Mouse (Mus musculus): ENCODE measurements around the gene Glt1d1. TPM values are rescaled to one million over a fixed set of nuclear protein-coding genes. Genes with fewer than 3 reads are reported as not detected.

Gene Glt1d1
- total and polyA plus RNA-seq, 3 experiments: not detected

DNA sequence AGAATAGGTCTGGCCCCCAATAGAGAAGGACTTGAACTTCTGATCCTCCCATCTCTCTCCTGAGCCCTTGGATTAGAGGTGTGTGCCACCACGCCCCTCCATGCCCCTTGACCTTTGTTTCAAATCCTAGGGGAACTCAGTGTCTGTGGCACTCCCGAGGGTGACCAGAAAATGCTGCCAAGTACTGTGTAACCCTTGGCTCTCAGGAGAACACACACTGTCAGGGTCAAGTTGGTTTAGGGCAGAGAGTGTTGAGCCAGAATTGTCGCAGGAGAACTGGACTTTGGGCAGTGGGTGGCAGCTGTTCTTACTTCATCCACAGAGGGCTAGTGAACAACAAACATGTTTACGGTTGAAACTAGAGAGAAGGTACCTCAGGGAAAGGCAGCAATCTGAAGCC, 5.6 kb downstream of the Glt1d1 start:
- 70% methylated on average over 4 of the region's 4 CpGs for WGBS
- no peaks in the 10 kb centered on the region for H3K4me1 ChIP-seq (ENCODE audit: control insufficient read depth, insufficient read depth, low read length)
- no peak overlapping the region for H3K4me3 ChIP-seq
- H3K79me2 ChIP-seq (replicated peaks; ENCODE audit: control insufficient read depth, insufficient read depth, low read length): no peaks in the 10 kb centered on the region
- H3K27ac ChIP-seq: no peak overlapping the region
- TF ChIP-seq POLR2A (IDR thresholded peaks at IDR 0.05; ENCODE audit: insufficient read depth, low read depth, low read length) (no peak), EP300 (IDR thresholded peaks at IDR 0.05; ENCODE audit: insufficient read depth, low read depth, low read length) (no peak), CTCF (IDR thresholded peaks at IDR 0.05) (no peak)
- DNase-seq: no peak
- intact Hi-C loops (cut with DNase I): no loop called here
- H3K9ac ChIP-seq (ENCODE audit: low read depth, low read length): no peak overlapping the region
- no peaks in the 10 kb centered on the region for H3K36me3 ChIP-seq (ENCODE audit: control insufficient read depth, insufficient read depth, low read length)
- H3K27me3 ChIP-seq (ENCODE audit: control insufficient read depth, insufficient read depth, low read length): peaks cover 7% of the 10 kb centered on the region

DNA sequence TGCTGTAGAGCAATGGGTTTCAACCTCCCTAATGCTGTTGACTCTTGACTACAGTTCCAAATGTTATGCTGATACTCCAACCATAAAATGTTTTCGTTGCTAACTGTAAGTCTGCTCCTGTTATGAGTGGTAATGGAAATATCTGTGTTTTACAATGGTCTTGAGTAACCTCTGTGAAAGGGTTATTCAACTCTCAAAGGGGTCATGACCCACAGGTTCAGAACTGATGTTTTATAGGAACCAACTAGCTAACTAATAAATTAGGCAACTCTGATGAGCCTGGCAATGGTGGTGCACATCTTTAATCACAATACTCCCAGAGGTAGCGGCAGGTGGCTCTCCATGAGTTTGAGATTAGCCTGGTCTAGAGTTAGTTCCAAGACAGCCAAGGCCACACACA, 6.1 kb downstream of the Glt1d1 start:
- TF ChIP-seq CTCF (IDR thresholded peaks at IDR 0.05): no peak
- no peak for TF ChIP-seq POLR2A (IDR thresholded peaks at IDR 0.05; ENCODE audit: insufficient read depth, low read depth, low read length)
- no peak for TF ChIP-seq EP300 (IDR thresholded peaks at IDR 0.05; ENCODE audit: insufficient read depth, low read depth, low read length)
- WGBS: 78% methylated on average over 2 of the region's 2 CpGs
- Histone ChIP-seq H3K27me3 (ENCODE audit: control insufficient read depth, insufficient read depth, low read length) (peaks cover 5% of the 10 kb centered on the region), H3K27ac (no peak overlapping the region), H3K36me3 (ENCODE audit: control insufficient read depth, insufficient read depth, low read length) (no peaks in the 10 kb centered on the region), H3K4me1 (ENCODE audit: control insufficient read depth, insufficient read depth, low read length) (no peaks in the 10 kb centered on the region), H3K79me2 (replicated peaks; ENCODE audit: control insufficient read depth, insufficient read depth, low read length) (no peaks in the 10 kb centered on the region), H3K9ac (ENCODE audit: low read depth, low read length) (no peak overlapping the region), H3K4me3 (no peak overlapping the region)
- DNase-seq: no peak
- intact Hi-C loops (cut with DNase I): no loop called here

DNA sequence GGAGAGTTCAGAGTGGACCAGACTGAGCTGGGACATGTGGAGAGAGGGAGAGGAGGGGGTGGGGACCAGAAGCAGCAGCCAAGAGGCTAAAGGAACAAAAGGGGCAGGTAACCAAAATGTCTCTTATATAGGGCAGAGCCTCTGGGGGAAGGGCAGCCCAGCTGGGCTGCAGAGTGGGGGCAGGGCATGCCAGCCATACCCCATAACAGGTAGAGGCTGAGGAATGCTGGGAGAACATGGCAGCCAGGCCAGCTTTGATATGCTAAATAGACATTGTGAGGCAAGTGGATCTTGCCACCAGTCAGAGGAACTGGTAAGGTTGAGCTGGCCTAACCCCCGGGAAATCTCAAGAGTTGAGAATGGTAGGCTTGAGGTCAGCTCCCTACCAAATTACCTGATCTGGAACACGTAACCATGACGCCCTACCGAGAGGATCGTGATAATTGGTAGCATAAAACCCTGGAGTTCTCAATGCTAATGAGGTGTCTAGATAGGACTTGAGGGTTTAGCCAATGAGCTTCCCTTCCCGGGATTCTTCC, 7.1 kb downstream of the Glt1d1 start:
- DNase-seq: no peak
- no peaks in the 10 kb centered on the region for H3K79me2 ChIP-seq (replicated peaks; ENCODE audit: control insufficient read depth, insufficient read depth, low read length)
- TF ChIP-seq EP300 (IDR thresholded peaks at IDR 0.05; ENCODE audit: insufficient read depth, low read depth, low read length) (no peak), POLR2A (IDR thresholded peaks at IDR 0.05; ENCODE audit: insufficient read depth, low read depth, low read length) (no peak), CTCF (IDR thresholded peaks at IDR 0.05) (no peak)
- intact Hi-C loops (cut with DNase I): no loop called here
- no peaks in the 10 kb centered on the region for H3K36me3 ChIP-seq (ENCODE audit: control insufficient read depth, insufficient read depth, low read length)
- no peaks in the 10 kb centered on the region for H3K4me1 ChIP-seq (ENCODE audit: control insufficient read depth, insufficient read depth, low read length)
- no peak overlapping the region for H3K9ac ChIP-seq (ENCODE audit: low read depth, low read length)
- 82% methylated on average over 6 of the region's 6 CpGs for WGBS
- H3K27ac ChIP-seq: no peak overlapping the region
- H3K27me3 ChIP-seq (ENCODE audit: control insufficient read depth, insufficient read depth, low read length): no peaks in the 10 kb centered on the region
- H3K4me3 ChIP-seq: no peak overlapping the region

DNA sequence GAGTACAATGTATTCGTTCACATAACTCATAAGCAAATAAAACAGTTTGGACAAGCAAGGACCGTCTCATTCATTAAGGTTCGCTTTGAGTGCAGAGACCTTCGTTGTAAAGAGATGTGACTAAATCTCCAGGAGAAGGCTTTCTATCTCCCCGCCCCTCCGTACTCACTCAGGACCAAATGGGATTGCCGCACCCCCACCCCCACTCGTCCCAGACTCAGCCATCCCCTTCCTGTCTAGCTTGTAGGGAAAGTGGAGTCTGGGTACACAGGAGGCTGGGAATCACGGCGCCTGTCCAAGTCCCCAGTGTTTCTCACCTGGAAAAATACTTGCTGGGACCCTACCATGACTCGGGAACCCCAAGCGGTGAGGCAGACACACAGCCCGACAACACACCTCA, 7.6 kb downstream of the Glt1d1 start:
- no peak for TF ChIP-seq CTCF (IDR thresholded peaks at IDR 0.05)
- Histone ChIP-seq H3K79me2 (replicated peaks; ENCODE audit: control insufficient read depth, insufficient read depth, low read length) (no peaks in the 10 kb centered on the region), H3K27ac (no peak overlapping the region), H3K4me1 (ENCODE audit: control insufficient read depth, insufficient read depth, low read length) (no peaks in the 10 kb centered on the region), H3K36me3 (ENCODE audit: control insufficient read depth, insufficient read depth, low read length) (no peaks in the 10 kb centered on the region), H3K4me3 (no peak overlapping the region), H3K27me3 (ENCODE audit: control insufficient read depth, insufficient read depth, low read length) (no peaks in the 10 kb centered on the region), H3K9ac (ENCODE audit: low read depth, low read length) (no peak overlapping the region)
- 89% methylated on average over 13 of the region's 13 CpGs for WGBS
- DNase-seq: no peak
- intact Hi-C loops (cut with DNase I): no loop called here

DNA sequence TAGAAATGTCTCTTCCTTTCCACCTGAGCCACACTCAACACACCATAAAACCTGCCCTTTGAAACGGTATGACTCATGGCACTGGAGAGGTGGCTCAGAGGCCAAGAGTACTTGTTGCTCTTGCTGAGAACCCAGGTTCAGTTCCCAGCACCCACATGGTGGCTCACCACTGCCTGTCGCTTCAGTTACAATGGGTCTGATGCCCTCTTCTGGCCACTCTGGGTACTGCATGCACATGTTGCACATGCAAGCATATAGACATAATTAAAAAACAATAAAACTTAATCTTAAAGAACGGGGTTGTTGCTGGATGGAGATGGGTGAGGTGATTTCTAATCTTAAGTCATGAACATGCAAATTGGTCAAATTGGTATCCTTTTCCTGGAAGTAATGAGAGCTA, 8.3 kb downstream of the Glt1d1 start:
- WGBS: 89% methylated on average over 3 of the region's 3 CpGs
- intact Hi-C loops (cut with DNase I): no loop called here
- no peak for DNase-seq
- Histone ChIP-seq H3K27me3 (ENCODE audit: control insufficient read depth, insufficient read depth, low read length) (no peaks in the 10 kb centered on the region), H3K9ac (ENCODE audit: low read depth, low read length) (no peak overlapping the region), H3K4me3 (no peak overlapping the region), H3K36me3 (ENCODE audit: control insufficient read depth, insufficient read depth, low read length) (no peaks in the 10 kb centered on the region), H3K27ac (no peak overlapping the region), H3K4me1 (ENCODE audit: control insufficient read depth, insufficient read depth, low read length) (no peaks in the 10 kb centered on the region), H3K79me2 (replicated peaks; ENCODE audit: control insufficient read depth, insufficient read depth, low read length) (no peaks in the 10 kb centered on the region)
- TF ChIP-seq POLR2A (IDR thresholded peaks at IDR 0.05; ENCODE audit: insufficient read depth, low read depth, low read length) (no peak), CTCF (IDR thresholded peaks at IDR 0.05) (peak; percentile 34)

DNA sequence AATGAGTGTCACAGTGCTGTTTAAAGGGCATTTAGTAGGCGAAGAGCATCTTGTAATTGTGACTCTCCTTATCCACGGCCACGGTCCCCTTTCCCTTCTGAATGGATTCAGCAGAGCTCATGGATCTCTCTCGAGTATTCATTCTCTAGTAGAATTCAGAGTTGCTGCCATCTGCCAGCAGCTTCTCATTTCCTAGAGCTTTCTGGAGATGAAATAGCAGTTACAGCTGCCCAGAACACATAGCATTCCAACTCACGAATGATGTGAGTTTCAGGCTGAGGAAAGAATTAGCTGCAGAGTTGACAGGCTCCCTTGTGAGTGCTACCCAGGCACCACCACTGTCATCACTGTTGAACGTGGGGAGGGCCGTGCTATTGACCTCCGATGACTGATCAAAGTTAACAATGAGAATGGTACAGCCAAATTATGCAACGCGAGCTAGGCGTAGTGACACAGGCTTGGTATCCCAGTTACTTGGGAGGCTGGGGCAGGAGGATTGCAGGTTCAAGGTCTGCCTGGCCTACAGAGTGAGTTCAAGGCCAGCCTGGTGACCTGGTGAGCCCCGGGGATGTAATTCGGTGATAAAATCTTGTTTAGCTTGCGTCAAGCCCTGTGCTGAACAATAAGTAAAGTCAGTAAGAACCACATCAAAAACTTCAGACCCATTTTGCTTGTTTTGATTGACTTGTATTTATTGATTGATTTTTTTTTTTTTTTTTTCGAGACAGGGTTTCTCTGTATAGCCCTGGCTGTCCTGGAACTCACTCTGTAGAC, 9.3 kb downstream of the Glt1d1 start:
- no peaks in the 10 kb centered on the region for H3K36me3 ChIP-seq (ENCODE audit: control insufficient read depth, insufficient read depth, low read length)
- H3K4me3 ChIP-seq: no peak overlapping the region
- intact Hi-C loops (cut with DNase I): no loop called here
- H3K27me3 ChIP-seq (ENCODE audit: control insufficient read depth, insufficient read depth, low read length): no peaks in the 10 kb centered on the region
- no peaks in the 10 kb centered on the region for H3K4me1 ChIP-seq (ENCODE audit: control insufficient read depth, insufficient read depth, low read length)
- no peak for DNase-seq
- WGBS: 88% methylated on average over 15 of the region's 15 CpGs
- no peak overlapping the region for H3K9ac ChIP-seq (ENCODE audit: low read depth, low read length)
- no peak overlapping the region for H3K27ac ChIP-seq
- H3K79me2 ChIP-seq (replicated peaks; ENCODE audit: control insufficient read depth, insufficient read depth, low read length): no peaks in the 10 kb centered on the region
- TF ChIP-seq CTCF (IDR thresholded peaks at IDR 0.05): no peak
- TF ChIP-seq EP300 (IDR thresholded peaks at IDR 0.05; ENCODE audit: insufficient read depth, low read depth, low read length): no peak
- no peak for TF ChIP-seq POLR2A (IDR thresholded peaks at IDR 0.05; ENCODE audit: insufficient read depth, low read depth, low read length)
